Mouse (Mus musculus) CH12.LX (cell line): ENCODE measurements around the gene Mrps25. TPM values are rescaled to one million over a fixed set of nuclear protein-coding genes. Genes with fewer than 3 reads are reported as not detected.
A peak's percentile ranks its signal among the peaks of the same experiment; 100 is the strongest.

Source experiments
- DNase-seq: peaks from one replicate; pipeline ENCODE4 v3.0.0-alpha.2; 2013; ENCODE audit errors: extremely low read depth
- H3K27ac ChIP-seq: 2 replicates; pipeline ENCODE4 v1.5.1; 2012; ENCODE audit warnings: low read depth, mild to moderate bottlenecking, control low read depth, moderate library complexity; ENCODE audit not compliant: insufficient read depth
- H3K27me3 ChIP-seq: replicated peaks from 2 replicates; pipeline ENCODE3; 2012; ENCODE audit warnings: inconsistent platforms
- H3K36me3 ChIP-seq, 2 experiments: replicated peaks in 1 of 2; 2 replicates each; pipeline versions ENCODE3 to v1.6.1; 2012; ENCODE audit warnings: inconsistent platforms in 1 of 2, low read length in 1 of 2, mild to moderate bottlenecking in 1 of 2, mixed read lengths in 1 of 2, moderate library complexity in 1 of 2; ENCODE audit not compliant: control insufficient read depth in 1 of 2, insufficient read depth in 1 of 2
- H3K4me1 ChIP-seq, 2 experiments: 2 replicates each; pipeline ENCODE4 v1.6.1; 2012; ENCODE audit warnings: inconsistent platforms in 1 of 2, moderate library complexity in 1 of 2; ENCODE audit not compliant: insufficient read depth in 2 of 2, control insufficient read depth in 1 of 2
- H3K4me2 ChIP-seq: 2 replicates; pipeline ENCODE4 v1.6.1; 2012; ENCODE audit warnings: low read depth, mild to moderate bottlenecking, control low read depth; ENCODE audit not compliant: poor library complexity, insufficient read depth, severe bottlenecking
- H3K4me3 ChIP-seq, 3 experiments: fragments of 150-350 bp in 1 of 3; sonication (generic) in 1 of 3; replicated peaks in 1 of 3; 2 replicates each; pipeline versions ENCODE3 to v1.5.1; 2011 to 2012; ENCODE audit warnings: low read depth in 2 of 3, low read length in 2 of 3, mild to moderate bottlenecking in 2 of 3, moderate library complexity in 2 of 3, control low read depth in 1 of 3, improper control_type of control experiment in 1 of 3, inconsistent platforms in 1 of 3, mixed read lengths in 1 of 3; ENCODE audit not compliant: poor library complexity in 1 of 3
- H3K79me2 ChIP-seq: replicated peaks from 2 replicates; pipeline ENCODE4 v1.6.1; 2012; ENCODE audit warnings: mild to moderate bottlenecking, moderate library complexity; ENCODE audit not compliant: control insufficient read depth, poor library complexity, insufficient read depth, severe bottlenecking; ENCODE audit errors: extremely low read depth
- H3K9ac ChIP-seq: 2 replicates; pipeline ENCODE4 v1.6.1; 2012; ENCODE audit warnings: low read depth, mild to moderate bottlenecking, control low read depth, moderate library complexity; ENCODE audit not compliant: insufficient read depth
- H3K9me3 ChIP-seq: replicated peaks from 2 replicates; pipeline ENCODE3; 2012; ENCODE audit warnings: low read length, inconsistent platforms, mixed read lengths
- BHLHE40 ChIP-seq: IDR thresholded peaks from 2 replicates; pipeline ENCODE4 v1.6.1; 2011; ENCODE audit warnings: mild to moderate bottlenecking, low read depth, low read length, improper control_type of control experiment
- CHD1 ChIP-seq: IDR thresholded peaks from 2 replicates; pipeline ENCODE4 v1.6.1; 2012; ENCODE audit warnings: low read depth, low read length, improper control_type of control experiment, inconsistent platforms
- CHD2 ChIP-seq: IDR thresholded peaks from 2 replicates; pipeline ENCODE4 v1.6.1; 2011; ENCODE audit warnings: low read length, improper control_type of control experiment
- CTCF ChIP-seq, 2 experiments: IDR thresholded peaks in 1 of 2; conservative IDR thresholded peaks in 1 of 2; 2 replicates each; pipeline ENCODE4 v1.5.1; 2011 to 2012; ENCODE audit warnings: low read depth in 2 of 2, low read length in 2 of 2, improper control_type of control experiment in 1 of 2, inconsistent platforms in 1 of 2, mild to moderate bottlenecking in 1 of 2, moderate library complexity in 1 of 2
- E2F4 ChIP-seq: IDR thresholded peaks from 2 replicates; pipeline ENCODE4 v1.6.1; 2011; ENCODE audit warnings: low read depth, low read length, improper control_type of control experiment; ENCODE audit not compliant: insufficient replicate concordance
- ELF1 ChIP-seq: IDR thresholded peaks from 2 replicates; pipeline ENCODE4 v1.6.1; 2014; ENCODE audit warnings: low read depth, mild to moderate bottlenecking, inconsistent platforms, low read length, improper control_type of control experiment
- EP300 ChIP-seq: IDR thresholded peaks from 2 replicates; pipeline ENCODE4 v1.6.1; 2011; ENCODE audit warnings: low read length, improper control_type of control experiment
- ETS1 ChIP-seq: conservative IDR thresholded peaks from 2 replicates; pipeline ENCODE4 v1.6.1; 2012; ENCODE audit warnings: low read depth, mild to moderate bottlenecking, inconsistent platforms, low read length, improper control_type of control experiment, moderate library complexity
- GABPA ChIP-seq: IDR thresholded peaks from 2 replicates; pipeline ENCODE4 v1.6.1; 2012; ENCODE audit warnings: low read depth, low read length, improper control_type of control experiment, inconsistent platforms; ENCODE audit not compliant: insufficient replicate concordance
- HCFC1 ChIP-seq: IDR thresholded peaks from 2 replicates; pipeline ENCODE4 v1.6.1; 2012; ENCODE audit warnings: low read depth, mild to moderate bottlenecking, inconsistent platforms, low read length, improper control_type of control experiment
- IRF4 ChIP-seq: IDR thresholded peaks from 2 replicates; pipeline ENCODE4 v1.6.1; 2014; ENCODE audit warnings: low read depth, mild to moderate bottlenecking, inconsistent platforms, low read length, improper control_type of control experiment
- JUN ChIP-seq: IDR thresholded peaks from 2 replicates; pipeline ENCODE4 v1.6.1; 2011; ENCODE audit warnings: low read depth, mild to moderate bottlenecking, low read length, improper control_type of control experiment, moderate library complexity; ENCODE audit not compliant: insufficient read depth
- JUND ChIP-seq: conservative IDR thresholded peaks from 2 replicates; pipeline ENCODE4 v1.6.1; 2011; ENCODE audit warnings: low read depth, low read length, improper control_type of control experiment
- KAT2A ChIP-seq: IDR thresholded peaks from 2 replicates; pipeline ENCODE4 v1.6.1; 2012; ENCODE audit warnings: low read length, improper control_type of control experiment, inconsistent platforms; ENCODE audit not compliant: insufficient replicate concordance
- MAFK ChIP-seq: IDR thresholded peaks from 2 replicates; pipeline ENCODE4 v1.6.1; 2011; ENCODE audit warnings: low read length, improper control_type of control experiment; ENCODE audit not compliant: insufficient replicate concordance
- MAX ChIP-seq: IDR thresholded peaks from 2 replicates; pipeline ENCODE4 v1.6.1; 2011; ENCODE audit warnings: low read length, improper control_type of control experiment
- MAZ ChIP-seq: IDR thresholded peaks from 2 replicates; pipeline ENCODE4 v1.6.1; 2012; ENCODE audit warnings: low read depth, mild to moderate bottlenecking, inconsistent platforms, low read length, improper control_type of control experiment, moderate library complexity
- MEF2A ChIP-seq: IDR thresholded peaks from 2 replicates; pipeline ENCODE4 v1.6.1; 2014; ENCODE audit warnings: low read depth, mild to moderate bottlenecking, inconsistent platforms, low read length, improper control_type of control experiment, borderline replicate concordance
- MXI1 ChIP-seq: IDR thresholded peaks from 2 replicates; pipeline ENCODE4 v1.6.1; 2011; ENCODE audit warnings: mild to moderate bottlenecking, low read depth, low read length, improper control_type of control experiment
- MYC ChIP-seq: IDR thresholded peaks from 2 replicates; pipeline ENCODE4 v1.6.1; 2011; ENCODE audit warnings: low read depth, mild to moderate bottlenecking, improper control_type of control experiment, low read length
- NELFE ChIP-seq: IDR thresholded peaks from 2 replicates; pipeline ENCODE4 v1.6.1; 2011; ENCODE audit warnings: low read depth, low read length, improper control_type of control experiment
- NRF1 ChIP-seq: IDR thresholded peaks from 2 replicates; pipeline ENCODE4 v1.6.1; 2014; ENCODE audit warnings: low read depth, mild to moderate bottlenecking, inconsistent platforms, low read length, improper control_type of control experiment, moderate library complexity
- PAX5 ChIP-seq: IDR thresholded peaks from 2 replicates; pipeline ENCODE4 v1.6.1; 2012; ENCODE audit warnings: low read length, inconsistent platforms, mixed read lengths
- POLR2A ChIP-seq: IDR thresholded peaks from 2 replicates; pipeline ENCODE4 v1.6.1; 2011; ENCODE audit warnings: low read depth, mild to moderate bottlenecking, improper control_type of control experiment, low read length
- POLR2AphosphoS2 ChIP-seq: IDR thresholded peaks from 2 replicates; pipeline ENCODE4 v1.6.1; 2011; ENCODE audit warnings: low read depth, low read length, improper control_type of control experiment
- RAD21 ChIP-seq: IDR thresholded peaks from 2 replicates; pipeline ENCODE4 v1.6.1; 2011; ENCODE audit warnings: low read depth, mild to moderate bottlenecking, low read length, improper control_type of control experiment, moderate library complexity
- RCOR1 ChIP-seq: conservative IDR thresholded peaks from 2 replicates; pipeline ENCODE4 v1.6.1; 2012; ENCODE audit warnings: low read depth, mild to moderate bottlenecking, inconsistent platforms, low read length, improper control_type of control experiment
- SIN3A ChIP-seq: IDR thresholded peaks from 2 replicates; pipeline ENCODE4 v1.6.1; 2012; ENCODE audit warnings: low read length, improper control_type of control experiment, inconsistent platforms
- SMC3 ChIP-seq: IDR thresholded peaks from 2 replicates; pipeline ENCODE4 v1.6.1; 2011; ENCODE audit warnings: low read depth, low read length, improper control_type of control experiment
- TBP ChIP-seq: conservative IDR thresholded peaks from 2 replicates; pipeline ENCODE4 v1.6.1; 2011; ENCODE audit warnings: low read depth, low read length, improper control_type of control experiment
- TCF12 ChIP-seq: IDR thresholded peaks from 2 replicates; pipeline ENCODE4 v1.6.1; 2014; ENCODE audit warnings: low read depth, mild to moderate bottlenecking, inconsistent platforms, low read length, improper control_type of control experiment
- UBTF ChIP-seq: IDR thresholded peaks from 2 replicates; pipeline ENCODE4 v1.6.1; 2012; ENCODE audit warnings: low read depth, mild to moderate bottlenecking, inconsistent platforms, low read length, improper control_type of control experiment, moderate library complexity
- USF1 ChIP-seq: IDR thresholded peaks from 2 replicates; pipeline ENCODE4 v1.6.1; 2014; ENCODE audit warnings: low read depth, mild to moderate bottlenecking, inconsistent platforms, low read length, improper control_type of control experiment
- USF2 ChIP-seq: conservative IDR thresholded peaks from 2 replicates; pipeline ENCODE4 v1.6.1; 2011; ENCODE audit warnings: low read depth, low read length, improper control_type of control experiment
- ZC3H11A ChIP-seq: IDR thresholded peaks from 2 replicates; pipeline ENCODE4 v1.6.1; 2012; ENCODE audit warnings: low read depth, mild to moderate bottlenecking, inconsistent platforms, low read length, improper control_type of control experiment
- ZKSCAN1 ChIP-seq: IDR thresholded peaks from 2 replicates; pipeline ENCODE4 v1.6.1; 2012; ENCODE audit warnings: low read depth, inconsistent platforms, low read length, improper control_type of control experiment, borderline replicate concordance
- ZMIZ1 ChIP-seq: IDR thresholded peaks from 2 replicates; pipeline ENCODE4 v1.6.1; 2012; ENCODE audit warnings: low read depth, mild to moderate bottlenecking, inconsistent platforms, low read length, improper control_type of control experiment
- ZNF384 ChIP-seq: IDR thresholded peaks from 2 replicates; pipeline ENCODE4 v1.6.1; 2012; ENCODE audit warnings: low read depth, low read length, improper control_type of control experiment, inconsistent platforms
- dilution Hi-C: fragments of 300-500 bp; cut with MboI; formaldehyde crosslinking; loops from 2 replicates; pipeline ENCODE4 v1.14.3; 2020; ENCODE audit warnings: low sequenced_read_pairs; ENCODE audit not compliant: extremely low pct_unique_long_range_greater_than_20kb, extremely low pct_ligation_motif_present
- in situ Hi-C: fragments of 300-500 bp; cut with MboI; formaldehyde crosslinking; loops from 3 replicates; pipeline ENCODE4 v1.14.3; 2019; ENCODE audit warnings: low sequenced_read_pairs, low pct_ligation_motif_present, low pct_unique_long_range_greater_than_20kb, mixed read lengths
- polyA plus RNA-seq: library from polyadenylated mRNA; unstranded; fragments of >175 nt; gene quantifications from 2 replicates; pipeline ENCODE4 v1.2.1, GENCODE M21; 2012; ENCODE audit warnings: low read depth; ENCODE audit not compliant: insufficient read length
- total RNA-seq, 2 experiments: library from RNA; depleted of rRNA; stranded (reverse); fragments of 300-350 nt in 1 of 2; fragments of >200 nt in 1 of 2; gene quantifications; 2 replicates each; pipeline ENCODE4 v1.2.3; 2012 to 2014

The Mrps25 gene
- 70.6 and 85.2 TPM in 2 replicates for total RNA-seq (2012; rRNA removed)
- 38.6 and 48.5 TPM in 2 replicates for total RNA-seq (2014; rRNA removed)
- 61.4 and 90.7 TPM in 2 replicates for polyA plus RNA-seq

DNA sequence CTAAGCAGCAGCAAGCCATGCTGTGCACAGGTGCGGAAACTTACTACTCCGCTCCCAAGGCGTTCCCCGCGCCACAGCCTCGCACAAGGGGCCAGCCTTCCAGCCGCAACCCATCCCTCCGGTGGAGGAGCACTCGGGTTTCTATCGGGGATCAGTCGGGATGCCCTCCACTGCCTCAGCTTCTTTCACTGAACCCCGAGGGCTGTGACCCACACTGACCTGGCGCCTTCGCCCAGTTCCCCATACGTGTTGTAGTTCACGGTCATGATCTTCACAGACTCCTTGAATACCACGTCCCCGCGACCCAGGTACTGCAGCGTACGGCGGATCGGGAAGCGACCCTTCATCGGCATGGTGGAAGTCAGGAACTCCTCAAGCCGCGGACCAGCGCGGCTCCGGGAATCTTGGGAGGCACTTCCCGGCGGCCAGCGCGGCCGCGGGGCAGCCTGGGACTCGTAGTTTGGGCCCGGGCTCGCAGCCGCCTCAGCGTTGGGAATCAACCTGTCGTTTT, at the start of gene Mrps25:
Mrps25 (minus strand) TSS at position 413 of the 511 bp plus-strand sequence.
- no peak within 1 kb of the TSS for H3K27ac ChIP-seq
- peak; percentile 35 for DNase-seq
- peaks cover 2% of the 10 kb centered on the region for H3K9me3 ChIP-seq
- TF ChIP-seq SIN3A (peak; percentile 53; the same call in 1 of the 2 replicates), MEF2A (no peak), ETS1 (no peak), SMC3 (no peak), EP300 (no peak), NRF1 (no peak; the same call in 1 of the 2 replicates), TCF12 (peak; percentile 20; the same call in 1 of the 2 replicates), KAT2A (peak; percentile 95; the same call in 1 of the 2 replicates), CHD2 (no peak), HCFC1 (peak; percentile 99), MYC (no peak), JUND (no peak), POLR2AphosphoS2 (no peak), PAX5 (no peak), RAD21 (no peak), RCOR1 (no peak), MAX (no peak), MXI1 (no peak), BHLHE40 (no peak), USF2 (no peak), UBTF (no peak), NELFE (peak; percentile 54; the same call in 1 of the 2 replicates), MAZ (no peak), CTCF (conservative IDR thresholded peaks at IDR 0.05 in 1 of 2, IDR thresholded peaks at IDR 0.05 in 1 of 2; ENCODE audit: low read depth in 2 of 2, low read length in 2 of 2) (no peak), ZNF384 (no peak), ZC3H11A (no peak), USF1 (no peak), E2F4 (no peak), GABPA (peak; percentile 52; the same call in 1 of the 2 replicates), CHD1 (no peak), MAFK (no peak), ZMIZ1 (no peak), ZKSCAN1 (no peak), IRF4 (no peak), JUN (no peak), ELF1 (peak; percentile 74), POLR2A (peak; percentile 85), TBP (0 out of 2 replicates have a peak, but pooled peaks have one; percentile 10)
- no peaks in the 10 kb centered on the region for H3K27me3 ChIP-seq
- dilution Hi-C loops (no loop called here), in situ Hi-C loops (no loop called here)
- peak within 1 kb of the TSS; percentile 78 for H3K4me2 ChIP-seq
- H3K36me3 ChIP-seq = peaks cover 13 to 67% of the 10 kb centered on the region in 2 experiments
- peak within 1 kb of the TSS; percentile 53 for H3K9ac ChIP-seq
- no peaks in the 10 kb centered on the region; the same call in 1 of the 2 replicates for H3K79me2 ChIP-seq
- H3K4me3 ChIP-seq = peak within 1 kb of the TSS; percentile 85 to 94 (median 88)
- peaks cover 0 to 24% of the 10 kb centered on the region in 2 experiments; a peak in 2 of 4 replicates for H3K4me1 ChIP-seq
